Mouse (Mus musculus) testis, adult 2 months (tissue): ENCODE results near the gene Angel1.

ENCODE experiments used
- CTCF ChIP-seq: fragments of 200-500 bp; IDR thresholded peaks from 2 replicates; pipeline ENCODE4 v1.5.1; 2012; ENCODE audit warnings: low read depth, mild to moderate bottlenecking, inconsistent platforms, low read length, moderate library complexity; ENCODE audit not compliant: control insufficient read depth, insufficient read depth, insufficient replicate concordance
- POLR2A ChIP-seq: fragments of 200-500 bp; IDR thresholded peaks from 2 replicates; pipeline ENCODE4 v1.6.1; 2012; ENCODE audit warnings: low read depth, mild to moderate bottlenecking, inconsistent platforms, low read length, moderate library complexity; ENCODE audit not compliant: control insufficient read depth

GRCm38 (mm10) chr12:86767868-86768631, 41.8 kb upstream of the Angel1 start:
- TF ChIP-seq CTCF = peak; percentile 52; the same call in 1 of the 2 replicates
- no peak for TF ChIP-seq POLR2A
